Mouse (Mus musculus) myocyte (in vitro differentiated cells): Measurements from ENCODE around the gene Tmppe.

Source experiments
- MAX ChIP-seq: IDR thresholded peaks from one replicate; pipeline ENCODE4 v1.6.1; 2011; ENCODE audit warnings: low read depth, mild to moderate bottlenecking, control low read depth
- MYOD1 ChIP-seq, 3 experiments: IDR thresholded peaks; one replicate each; pipeline ENCODE4 v1.6.1; 2011; ENCODE audit warnings: control low read depth in 2 of 3, low read depth in 2 of 3, mild to moderate bottlenecking in 2 of 3, moderate library complexity in 1 of 3; ENCODE audit not compliant: insufficient read length in 2 of 3, control insufficient read depth in 1 of 3
- MYOG ChIP-seq, 3 experiments: IDR thresholded peaks; one replicate each; pipeline ENCODE4 v1.6.1; 2011; ENCODE audit warnings: control low read depth in 2 of 3, low read depth in 2 of 3, mild to moderate bottlenecking in 2 of 3; ENCODE audit not compliant: insufficient read length in 2 of 3, control insufficient read depth in 1 of 3, insufficient read depth in 1 of 3
- POLR2A ChIP-seq: IDR thresholded peaks from one replicate; pipeline ENCODE4 v1.6.1; 2011; ENCODE audit warnings: low read depth, mild to moderate bottlenecking, control low read depth, moderate library complexity; ENCODE audit not compliant: insufficient read length
- POLR2AphosphoS2 ChIP-seq: IDR thresholded peaks from one replicate; pipeline ENCODE4 v1.6.1; 2011; ENCODE audit warnings: low read depth, control low read depth; ENCODE audit not compliant: insufficient read length
- REST ChIP-seq: IDR thresholded peaks from one replicate; pipeline ENCODE4 v1.6.1; 2011; ENCODE audit warnings: mild to moderate bottlenecking, control low read depth, moderate library complexity; ENCODE audit not compliant: insufficient read depth, insufficient read length
- TCF12 ChIP-seq: IDR thresholded peaks from one replicate; pipeline ENCODE4 v1.6.1; 2011; ENCODE audit warnings: mild to moderate bottlenecking, control low read depth; ENCODE audit not compliant: poor library complexity, insufficient read depth, severe bottlenecking
- USF1 ChIP-seq: IDR thresholded peaks from one replicate; pipeline ENCODE4 v1.6.1; 2011; ENCODE audit warnings: low read depth, mild to moderate bottlenecking, control low read depth, moderate library complexity

DNA sequence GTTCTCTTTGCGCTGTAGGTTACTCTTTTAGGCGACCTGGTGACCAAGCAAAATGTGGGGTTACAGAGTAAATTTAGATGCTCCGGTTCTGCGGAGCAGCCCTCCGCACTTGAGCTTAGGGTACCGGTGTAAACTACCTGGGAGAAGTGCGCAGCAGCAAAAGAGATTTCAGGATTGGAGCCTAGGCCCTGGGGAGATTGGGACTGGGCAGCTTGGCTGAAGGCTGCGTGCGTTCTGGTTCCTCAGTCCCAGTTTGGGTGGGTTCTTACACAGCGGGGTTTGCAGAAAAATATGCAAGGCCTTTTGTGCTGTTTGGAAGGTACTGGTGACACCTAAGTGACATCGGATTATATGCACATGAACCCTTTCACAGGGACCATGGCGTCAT, 32.4 kb upstream of the Tmppe start:
- no peak for TF ChIP-seq POLR2A
- TF ChIP-seq REST, result no peak
- TF ChIP-seq USF1, result no peak
- TF ChIP-seq MAX, result no peak
- no peak for TF ChIP-seq MYOG (IDR thresholded peaks at IDR 0.05; ENCODE audit: control insufficient read depth in 1 of 3, insufficient read depth in 1 of 3, insufficient read length in 2 of 3, low read depth in 2 of 3)
- no peak for TF ChIP-seq MYOD1 (IDR thresholded peaks at IDR 0.05; ENCODE audit: control insufficient read depth in 1 of 3, insufficient read length in 2 of 3, low read depth in 2 of 3)
- no peak for TF ChIP-seq TCF12
- TF ChIP-seq POLR2AphosphoS2, result no peak
